16 mouse cellular contexts compared by ENCODE assay signal in genomic region chr13:28514245-28514644, GRCm38 (mm10).
DNase-seq lines count a peak whose midpoint lies in the region; TF ChIP-seq lines count a peak whose summit lies in the region.
"Had no signal": no experiment of that assay in that cellular context is flagged by ENCODE, and none has a peak within 500 bp of the region (broad histone marks: within the 10 kb centered on the region; RNA-seq: fewer than 3 reads in every experiment).

No protein-coding gene starts in this region.

- no peak for DNase-seq in kidney, adult 2 months
- no peak for DNase-seq in kidney, adult 18-20 months
- peak; percentile 32 for DNase-seq in 416B (ENCODE audit: low read depth)
- no peak for DNase-seq in CH12.LX (ENCODE audit: extremely low read depth)
- peak; percentile 32 for DNase-seq in naive thymus-derived CD4-positive, alpha-beta T cell, adult 2 months (ENCODE audit: low read depth)
- no peak for DNase-seq in adrenal gland, postnatal 25 days
- no peak for DNase-seq in midbrain, embryonic 10.5 days (ENCODE audit: low spot score)
- DNase-seq: adrenal gland, postnatal 10 days; cerebellum, postnatal 10 days; heart, adult 18-20 months; retina, postnatal 1 day had no signal

- TF ChIP-seq POLR2A in kidney, adult 2 months (IDR thresholded peaks at IDR 0.05; ENCODE audit: low read depth, low read length), result no peak
- TF ChIP-seq POLR2A in CH12.LX (IDR thresholded peaks at IDR 0.05; ENCODE audit: low read depth, low read length), result no peak

- 0 out of 2 replicates have a peak, but pooled peaks have one; percentile 14 for TF ChIP-seq CTCF in kidney, adult 2 months (conservative IDR thresholded peaks at IDR 0.05; ENCODE audit: insufficient read depth, insufficient read length, low read depth, low read length)
- TF ChIP-seq CTCF in CH12.LX (conservative IDR thresholded peaks at IDR 0.05 in 1 of 2, IDR thresholded peaks at IDR 0.05 in 1 of 2; ENCODE audit: low read depth in 2 of 2, low read length in 2 of 2), result peak in 1 of 2 experiments; percentile 52; a peak in 2 of 4 replicates

- H3K9me3 ChIP-seq in CH12.LX (replicated peaks; ENCODE audit: low read length), result no peaks in the 10 kb centered on the region
- no peaks in the 10 kb centered on the region for H3K9me3 ChIP-seq in midbrain, embryonic 10.5 days (replicated peaks)
- H3K9me3 ChIP-seq: forebrain, embryonic 13.5 days; hindbrain, embryonic 15.5 days; kidney, embryonic 15.5 days; liver, embryonic 12.5 days had no signal

- TF ChIP-seq EP300 in CH12.LX (IDR thresholded peaks at IDR 0.05; ENCODE audit: low read length), result no peak

- no peak overlapping the region for H3K27ac ChIP-seq in kidney, adult 2 months (ENCODE audit: insufficient read depth, low read depth, low read length)
- no peak overlapping the region for H3K27ac ChIP-seq in CH12.LX (ENCODE audit: insufficient read depth, low read depth)
- no peak overlapping the region for H3K27ac ChIP-seq in midbrain, embryonic 10.5 days (replicated peaks)
- H3K27ac ChIP-seq: forebrain, embryonic 13.5 days; hindbrain, embryonic 15.5 days; kidney, embryonic 15.5 days; liver, embryonic 12.5 days had no signal

- H3K36me3 ChIP-seq in kidney, adult 2 months (ENCODE audit: control insufficient read depth, insufficient read depth, low read length), result no peaks in the 10 kb centered on the region
- H3K36me3 ChIP-seq in CH12.LX (replicated peaks in 1 of 2; ENCODE audit: control insufficient read depth in 1 of 2, insufficient read depth in 1 of 2, low read length in 1 of 2), result no peaks in the 10 kb centered on the region
- H3K36me3 ChIP-seq in midbrain, embryonic 10.5 days, result peaks cover 4% of the 10 kb centered on the region; the same call in 1 of the 2 replicates
- H3K36me3 ChIP-seq: hindbrain, embryonic 15.5 days; kidney, embryonic 15.5 days; liver, embryonic 12.5 days had no signal

- no peak overlapping the region for H3K4me3 ChIP-seq in kidney, adult 2 months (ENCODE audit: insufficient read depth, low read depth, low read length)
- no peak overlapping the region for H3K4me3 ChIP-seq in CH12.LX (replicated peaks in 1 of 3; ENCODE audit: low read depth in 2 of 3, low read length in 2 of 3, poor library complexity in 1 of 3)
- no peak overlapping the region for H3K4me3 ChIP-seq in midbrain, embryonic 10.5 days
- H3K4me3 ChIP-seq: forebrain, embryonic 13.5 days; hindbrain, embryonic 15.5 days; kidney, embryonic 15.5 days; liver, embryonic 12.5 days; megakaryocyte, embryonic 14.5 days had no signal

- H3K79me2 ChIP-seq in CH12.LX (replicated peaks; ENCODE audit: control insufficient read depth, extremely low read depth, insufficient read depth, poor library complexity, severe bottlenecking), result no peaks in the 10 kb centered on the region

- H3K27me3 ChIP-seq in kidney, adult 2 months (replicated peaks; ENCODE audit: control insufficient read depth, insufficient read depth, low read length), result no peaks in the 10 kb centered on the region
- no peaks in the 10 kb centered on the region for H3K27me3 ChIP-seq in CH12.LX (replicated peaks)
- H3K27me3 ChIP-seq in midbrain, embryonic 10.5 days (ENCODE audit: low read depth, poor library complexity, severe bottlenecking), result no peaks in the 10 kb centered on the region
- H3K27me3 ChIP-seq: forebrain, embryonic 13.5 days; hindbrain, embryonic 15.5 days; kidney, embryonic 15.5 days; liver, embryonic 12.5 days; megakaryocyte, embryonic 14.5 days had no signal

- H3K4me2 ChIP-seq in CH12.LX (ENCODE audit: insufficient read depth, low read depth, poor library complexity, severe bottlenecking), result no peak overlapping the region
- H3K4me2 ChIP-seq: forebrain, embryonic 13.5 days; hindbrain, embryonic 15.5 days; kidney, embryonic 15.5 days; liver, embryonic 12.5 days had no signal

- in situ Hi-C loops in CH12.LX (cut with MboI; ENCODE audit: low pct_ligation_motif_present, low pct_unique_long_range_greater_than_20kb, low sequenced_read_pairs), result no loop called here

- dilution Hi-C loops in CH12.LX (cut with MboI; ENCODE audit: extremely low pct_ligation_motif_present, extremely low pct_unique_long_range_greater_than_20kb, low sequenced_read_pairs), result no loop called here

- TF ChIP-seq RAD21 in CH12.LX (IDR thresholded peaks at IDR 0.05; ENCODE audit: low read depth, low read length), result peak; percentile 56

- no peaks in the 10 kb centered on the region for H3K4me1 ChIP-seq in kidney, adult 2 months (ENCODE audit: control insufficient read depth, insufficient read depth, low read length)
- H3K4me1 ChIP-seq in CH12.LX (ENCODE audit: control insufficient read depth in 1 of 2, insufficient read depth in 2 of 2), result peaks cover 4 to 15% of the 10 kb centered on the region in 2 experiments
- H3K4me1 ChIP-seq in midbrain, embryonic 10.5 days, result peaks cover 10% of the 10 kb centered on the region
- H3K4me1 ChIP-seq: liver, embryonic 12.5 days had no signal

- no peak overlapping the region for H3K9ac ChIP-seq in CH12.LX (ENCODE audit: insufficient read depth, low read depth)
- H3K9ac ChIP-seq: forebrain, embryonic 13.5 days; hindbrain, embryonic 15.5 days; kidney, embryonic 15.5 days; liver, embryonic 12.5 days had no signal

TF ChIP-seq in CH12.LX, 34 proteins besides CTCF, POLR2A, EP300 and RAD21:
- TF ChIP-seq SMC3 (IDR thresholded peaks at IDR 0.05; ENCODE audit: low read depth, low read length) (peak; percentile 32), ZKSCAN1 (IDR thresholded peaks at IDR 0.05; ENCODE audit: borderline replicate concordance, low read depth, low read length) (no peak), UBTF (IDR thresholded peaks at IDR 0.05; ENCODE audit: low read depth, low read length) (no peak), TBP (conservative IDR thresholded peaks at IDR 0.05; ENCODE audit: low read depth, low read length) (no peak)
TF ChIP-seq in CH12.LX: peak in this region for 1.

Comparison
In these comparisons a context has a peak if more than half of its experiments do, and no peak if none do; other contexts are left out.
1. DNase-seq: peak in 416B (single experiment) and naive thymus-derived CD4-positive, alpha-beta T cell, adult 2 months (single experiment); none in kidney, adult 2 months (single experiment), kidney, adult 18-20 months (single experiment), CH12.LX (single experiment), adrenal gland, postnatal 25 days (single experiment) and midbrain, embryonic 10.5 days (single experiment).